Mouse (Mus musculus): ENCODE measurements around the gene Cpne1. TPM values are rescaled to one million over a fixed set of nuclear protein-coding genes. Genes with fewer than 3 reads are reported as not detected.

The Cpne1 gene
- polyA plus RNA-seq, 1 experiment from 2014 or later: 34.0 TPM

Other genes with a start within 250 kb of the Cpne1 start
- gene Uqcc1, start 181.7 kb downstream of the Cpne1 start, polyA plus RNA-seq (2015; fragmentation: Nextera tagmentation; extraction: Ambion mirVana): 69.7 and 73.1 TPM in 2 replicates
- not detected in 2 replicates for gene Gm15557, start 171.2 kb downstream of the Cpne1 start, polyA plus RNA-seq (2015; fragmentation: Nextera tagmentation; extraction: Ambion mirVana)
- 1.3 and 2.1 TPM in 2 replicates for gene Gdf5, start 166.6 kb downstream of the Cpne1 start, polyA plus RNA-seq (2015; fragmentation: Nextera tagmentation; extraction: Ambion mirVana)
- gene Cep250, start 155.5 kb downstream of the Cpne1 start, polyA plus RNA-seq (2015; fragmentation: Nextera tagmentation; extraction: Ambion mirVana): 13.6 and 18.6 TPM in 2 replicates
- gene 6430550D23Rik, start 104.0 kb downstream of the Cpne1 start, polyA plus RNA-seq (2015; fragmentation: Nextera tagmentation; extraction: Ambion mirVana): 2.0 and 3.4 TPM in 2 replicates
- gene Ergic3, start 103.9 kb downstream of the Cpne1 start, polyA plus RNA-seq (2015; fragmentation: Nextera tagmentation; extraction: Ambion mirVana): 341 and 372 TPM in 2 replicates
- not detected in 2 replicates for gene Fer1l4, start 59.0 kb downstream of the Cpne1 start, polyA plus RNA-seq (2015; fragmentation: Nextera tagmentation; extraction: Ambion mirVana)
- 5.6 and 6.4 TPM in 2 replicates for gene Spag4, start 46.8 kb downstream of the Cpne1 start, polyA plus RNA-seq (2015; fragmentation: Nextera tagmentation; extraction: Ambion mirVana)
- gene Rbm12, start within 50 bp of the Cpne1 start, polyA plus RNA-seq (2015; fragmentation: Nextera tagmentation; extraction: Ambion mirVana): 27.7 and 27.8 TPM in 2 replicates
- gene Gm28036, start 15.1 kb upstream of the Cpne1 start, polyA plus RNA-seq (2015; fragmentation: Nextera tagmentation; extraction: Ambion mirVana): 21.4 and 26.1 TPM in 2 replicates
- gene Romo1, start 32.1 kb upstream of the Cpne1 start, polyA plus RNA-seq (2015; fragmentation: Nextera tagmentation; extraction: Ambion mirVana): 373 and 399 TPM in 2 replicates
- gene Nfs1, start 32.2 kb upstream of the Cpne1 start, polyA plus RNA-seq (2015; fragmentation: Nextera tagmentation; extraction: Ambion mirVana): 31.2 and 31.8 TPM in 2 replicates
- gene Rbm39, start 68.3 kb upstream of the Cpne1 start, polyA plus RNA-seq (2015; fragmentation: Nextera tagmentation; extraction: Ambion mirVana): 509 and 512 TPM in 2 replicates
- 101 and 126 TPM in 2 replicates for gene Phf20, start 84.5 kb upstream of the Cpne1 start, polyA plus RNA-seq (2015; fragmentation: Nextera tagmentation; extraction: Ambion mirVana)
- gene Cnbd2, start 200.3 kb upstream of the Cpne1 start, polyA plus RNA-seq (2015; fragmentation: Nextera tagmentation; extraction: Ambion mirVana): 6.0 and 7.6 TPM in 2 replicates
- gene Scand1, start 200.7 kb upstream of the Cpne1 start, polyA plus RNA-seq (2015; fragmentation: Nextera tagmentation; extraction: Ambion mirVana): 88.6 and 105 TPM in 2 replicates

Data from neural tube, embryonic 13.5 days (tissue).